Mouse (Mus musculus): Measurements from ENCODE around the gene Hapln3.

Gene Hapln3

DNA sequence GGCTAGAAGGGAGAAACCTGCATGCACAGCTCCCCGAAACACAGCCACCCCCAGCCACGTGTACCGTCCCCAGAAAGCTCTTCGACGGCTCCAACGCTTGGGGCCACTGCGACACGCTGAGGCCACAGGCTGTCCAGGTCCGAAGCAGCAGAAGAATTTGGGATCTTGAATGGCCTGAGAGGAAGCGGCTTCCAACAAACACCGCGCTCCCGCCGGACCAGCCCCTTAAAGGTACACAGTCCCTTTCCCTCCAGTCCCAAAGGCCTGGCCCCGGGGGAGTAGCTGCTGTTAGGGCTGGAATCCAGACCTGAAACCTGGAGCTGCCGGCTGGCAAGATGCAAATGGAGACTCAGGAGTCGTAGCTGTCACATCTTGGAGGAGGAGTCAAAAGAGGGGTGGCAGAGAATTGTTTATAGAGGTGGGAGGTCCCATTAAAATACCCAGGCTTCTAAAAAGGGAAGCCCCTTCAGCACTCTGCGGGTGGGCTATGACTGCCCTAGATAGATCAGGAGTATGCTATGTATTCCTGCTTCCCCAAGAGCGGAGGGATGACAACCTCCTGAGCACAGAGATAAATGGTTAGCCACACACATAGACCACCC, at the start of gene Hapln3:
TSS of gene Hapln3 (minus strand) at position 176 of the 602 bp plus-strand sequence.
- no peak for DNase-seq (ENCODE audit: low read depth, low spot score)

- no peak for DNase-seq (ENCODE audit: low read depth, low spot score)
These were observed 43.0 kb upstream of the Hapln3 start for GRCm38 (mm10) chr7:79173800-79174199.

DNA sequence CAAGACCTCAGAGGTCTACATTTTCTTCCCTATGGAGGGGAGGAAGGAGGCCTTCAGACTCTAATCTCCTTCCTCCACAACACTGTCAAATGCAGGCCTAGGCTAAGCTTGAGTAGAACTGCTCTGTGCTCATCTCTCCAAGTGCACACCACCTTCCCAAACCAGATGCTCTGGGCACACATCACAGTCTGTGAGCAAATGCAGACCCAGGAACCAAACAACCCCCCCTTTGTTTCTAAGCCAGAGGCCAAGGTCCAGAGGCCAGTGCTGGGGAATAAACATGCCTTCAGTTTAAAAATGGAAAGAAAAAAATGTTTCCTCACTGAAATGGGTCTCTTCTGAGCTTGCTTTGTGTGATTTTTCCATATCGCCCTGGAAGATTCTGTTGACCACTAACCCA, 41.0 kb upstream of the Hapln3 start:
- no peak for DNase-seq (ENCODE audit: low read depth, low spot score)

DNA sequence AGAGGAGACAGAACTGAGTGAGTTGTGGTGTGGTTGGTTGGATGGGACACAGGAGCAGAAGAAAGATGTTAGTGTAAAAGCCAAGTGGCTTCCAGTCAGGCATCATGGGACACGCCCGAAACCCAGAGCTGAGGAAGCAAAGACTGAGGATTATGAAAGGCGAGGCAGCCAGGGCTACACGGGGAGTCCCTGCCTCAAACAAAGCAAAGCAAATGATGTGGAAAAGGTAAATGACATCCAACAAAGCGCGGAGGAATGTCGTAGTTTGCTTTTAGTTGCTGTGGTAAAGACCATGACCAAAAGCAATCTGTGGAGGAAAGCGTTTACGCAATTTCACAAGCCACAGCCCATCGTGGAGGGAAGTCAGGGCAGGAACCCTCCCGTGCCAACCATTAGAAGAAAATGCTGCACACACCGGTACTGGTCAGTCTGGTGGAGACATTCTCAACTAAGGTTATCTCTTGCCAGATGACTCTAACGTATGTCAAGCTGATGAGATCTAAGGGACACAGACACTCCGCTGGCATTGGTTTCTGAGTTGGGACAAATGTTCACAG, 36.3 kb upstream of the Hapln3 start:
- no peak for DNase-seq (ENCODE audit: low read depth, low spot score)

DNA sequence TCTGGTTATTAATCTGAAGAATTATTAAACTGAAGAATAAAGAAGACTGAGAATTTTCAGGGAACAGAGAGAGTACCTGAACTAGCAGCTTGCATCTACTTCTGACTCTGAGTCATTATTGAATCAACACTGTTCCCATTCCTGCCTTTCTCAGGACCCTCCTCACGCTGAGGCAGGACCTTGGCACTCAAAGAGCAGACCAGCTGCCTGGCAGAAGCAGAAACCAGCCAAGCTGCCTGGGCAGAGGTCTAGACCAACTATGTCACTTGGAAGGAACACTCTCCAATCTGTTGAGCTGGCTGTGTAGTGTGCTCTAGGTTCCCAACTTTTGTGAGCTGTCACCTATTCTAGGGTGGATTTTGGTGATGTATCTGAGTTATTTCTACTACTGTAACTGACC, 28.6 kb upstream of the Hapln3 start:
- DNase-seq (ENCODE audit: low read depth, low spot score): no peak

GRCm38 (mm10) chr7:79149522-79149921, 18.7 kb upstream of the Hapln3 start:
- DNase-seq (ENCODE audit: low read depth, low spot score): no peak

DNA sequence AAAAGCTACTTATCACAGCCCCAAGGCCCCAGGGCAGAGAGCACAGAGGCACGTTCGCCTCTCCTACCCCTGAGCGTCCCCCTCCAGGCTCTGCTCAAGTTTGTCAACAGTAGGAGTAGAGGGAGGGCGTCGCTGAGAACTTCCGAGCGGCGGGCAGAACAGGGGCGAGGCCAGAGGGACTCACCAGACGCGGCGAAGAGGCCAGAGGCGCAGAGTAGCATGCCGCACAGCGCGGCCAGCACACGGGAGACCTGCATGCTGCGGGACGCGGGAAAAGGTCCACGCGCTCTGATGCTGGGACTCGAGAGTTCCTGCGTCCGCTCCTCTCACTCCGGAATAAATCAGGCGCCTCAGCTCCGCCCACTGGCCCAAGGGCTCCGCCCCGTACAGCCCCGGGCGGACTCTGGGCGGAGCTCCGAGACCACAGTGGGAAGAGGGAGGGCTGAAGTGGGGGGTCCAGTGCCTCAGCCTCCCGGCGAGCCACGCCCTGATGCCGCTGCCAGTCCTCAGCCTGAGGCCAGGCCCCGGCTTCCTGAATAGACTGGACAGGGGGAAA, 18.0 kb upstream of the Hapln3 start, which contains the start of gene Mfge8:
TSS of gene Mfge8 (minus strand) at position 350 of the 556 bp plus-strand sequence.
- DNase-seq (ENCODE audit: low read depth, low spot score): peak; percentile 68

- peak; percentile 12 for DNase-seq (ENCODE audit: low read depth, low spot score)
These were observed 17.3 kb upstream of the Hapln3 start for GRCm38 (mm10) chr7:79147931-79148653.

DNA sequence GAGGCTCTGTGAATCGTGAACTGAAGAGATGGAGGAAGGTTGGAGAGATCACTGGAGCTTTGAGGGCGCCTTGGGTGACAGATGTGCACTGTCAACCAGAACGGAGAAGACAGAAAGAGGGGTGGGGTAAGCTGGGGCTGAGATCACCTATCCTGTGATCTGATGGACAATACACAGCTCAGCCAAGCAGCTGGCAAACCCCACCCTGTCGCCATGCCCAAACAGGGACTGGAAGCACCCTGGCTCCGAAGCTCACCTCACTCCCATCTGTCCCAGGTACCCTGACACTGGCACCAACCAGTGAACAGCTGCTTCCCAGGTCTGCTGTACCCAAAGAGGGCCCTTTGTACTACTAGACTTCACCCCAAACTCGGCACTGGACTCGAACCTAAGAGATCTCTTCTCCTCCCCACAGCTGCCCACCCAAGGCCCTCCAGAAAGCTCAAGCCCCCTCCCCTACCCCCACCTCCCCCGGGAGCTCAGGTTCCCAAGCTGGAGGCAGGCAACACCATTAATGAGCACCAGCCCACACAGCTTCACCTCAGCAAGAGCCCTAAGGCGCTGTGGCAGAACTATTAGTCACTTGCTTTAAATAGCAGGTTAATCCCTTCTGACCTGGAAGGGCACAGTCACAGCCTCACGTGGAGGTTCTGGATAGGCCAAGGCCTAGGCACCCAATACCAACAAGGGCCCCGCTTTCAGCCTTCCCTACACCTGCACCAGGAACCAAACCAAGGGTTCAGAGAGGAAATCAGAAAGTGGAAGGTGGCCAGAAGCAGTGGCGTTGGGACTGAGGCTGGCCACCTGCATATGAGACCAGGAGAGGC, 16.4 kb upstream of the Hapln3 start:
- no peak for DNase-seq (ENCODE audit: low read depth, low spot score)

DNA sequence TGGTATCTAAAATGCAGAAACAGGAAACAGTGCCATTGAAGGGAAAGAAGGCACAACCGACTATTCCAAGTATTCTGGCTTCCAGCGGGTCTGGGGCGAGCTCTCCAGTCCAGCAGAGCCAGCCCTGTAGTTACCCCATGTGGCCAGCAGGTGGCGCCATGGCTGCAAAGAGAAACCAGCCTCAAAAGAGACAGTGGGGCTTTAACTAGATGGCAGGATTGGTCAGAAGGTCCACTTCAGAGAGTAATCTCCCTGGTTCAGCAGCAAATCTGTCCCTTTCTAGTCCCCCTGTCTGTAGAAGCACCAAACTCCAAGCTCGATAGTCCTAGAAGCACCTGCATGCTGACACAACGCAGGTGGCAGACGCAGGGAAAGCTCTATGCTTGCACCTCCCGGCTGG, 10.1 kb upstream of the Hapln3 start:
- DNase-seq (ENCODE audit: low read depth, low spot score): peak; percentile 75

- DNase-seq (ENCODE audit: low read depth, low spot score): no peak
These were observed 9.2 kb upstream of the Hapln3 start for GRCm38 (mm10) chr7:79139891-79140591.

DNA sequence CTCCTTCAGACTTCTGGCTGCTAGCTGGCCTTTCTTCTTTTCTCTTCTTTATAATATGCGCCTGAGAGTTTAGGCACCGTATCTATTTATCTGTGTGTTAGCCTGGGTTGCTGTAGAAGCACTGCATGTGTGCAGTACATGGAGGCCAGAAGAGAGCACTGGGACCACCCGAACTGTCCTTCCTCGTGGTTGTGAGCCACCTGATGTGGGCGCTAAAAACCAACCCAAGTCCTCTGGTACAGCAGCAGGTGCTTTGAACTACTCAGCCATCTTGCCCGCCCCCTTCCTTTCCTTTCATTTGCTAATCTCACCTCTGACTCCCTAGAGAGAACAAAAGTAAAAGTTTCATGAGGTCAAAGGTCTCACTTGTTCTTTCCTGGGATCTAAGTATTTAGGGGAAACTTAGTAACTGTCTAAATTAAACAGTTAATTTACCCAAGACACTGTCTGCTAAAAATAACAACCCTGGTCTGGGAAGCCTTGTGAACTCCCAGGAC, 8.6 kb upstream of the Hapln3 start:
- DNase-seq (ENCODE audit: low read depth, low spot score): no peak

- no peak for DNase-seq (ENCODE audit: low read depth, low spot score)
These were observed 2.6 kb upstream of the Hapln3 start for GRCm38 (mm10) chr7:79133391-79133790.

- DNase-seq (ENCODE audit: low read depth, low spot score): no peak
These were observed 433 bp downstream of the Hapln3 start for GRCm38 (mm10) chr7:79130385-79130784.

- no peak for DNase-seq (ENCODE audit: low read depth, low spot score)
These were observed 935 bp downstream of the Hapln3 start for GRCm38 (mm10) chr7:79129883-79130282.

GRCm38 (mm10) chr7:79123465-79123864, 7.4 kb downstream of the Hapln3 start:
- no peak for DNase-seq (ENCODE audit: low read depth, low spot score)

- DNase-seq (ENCODE audit: low read depth, low spot score): no peak
These were observed 17.0 kb downstream of the Hapln3 start for GRCm38 (mm10) chr7:79113848-79114247.

DNA sequence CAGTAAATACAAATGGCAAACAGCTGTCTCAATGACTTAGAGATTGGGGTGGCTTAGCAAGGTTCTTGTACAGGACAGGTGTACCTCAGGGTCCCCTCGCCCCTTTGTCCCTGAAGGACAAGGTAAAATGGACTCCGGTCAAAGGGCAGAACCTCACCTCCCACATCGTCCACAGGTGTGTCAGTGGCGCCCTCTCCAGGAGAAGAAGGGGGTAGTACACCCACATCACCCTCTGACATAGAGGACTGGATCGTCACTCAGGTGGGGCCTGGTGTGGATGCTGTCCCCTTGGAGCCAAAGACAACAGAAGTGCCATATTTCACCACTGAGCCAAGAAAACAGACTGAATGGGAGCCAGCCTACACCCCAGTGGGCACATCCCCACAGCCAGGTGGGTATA, 34.3 kb downstream of the Hapln3 start:
- DNase-seq (ENCODE audit: low read depth, low spot score): no peak

DNA sequence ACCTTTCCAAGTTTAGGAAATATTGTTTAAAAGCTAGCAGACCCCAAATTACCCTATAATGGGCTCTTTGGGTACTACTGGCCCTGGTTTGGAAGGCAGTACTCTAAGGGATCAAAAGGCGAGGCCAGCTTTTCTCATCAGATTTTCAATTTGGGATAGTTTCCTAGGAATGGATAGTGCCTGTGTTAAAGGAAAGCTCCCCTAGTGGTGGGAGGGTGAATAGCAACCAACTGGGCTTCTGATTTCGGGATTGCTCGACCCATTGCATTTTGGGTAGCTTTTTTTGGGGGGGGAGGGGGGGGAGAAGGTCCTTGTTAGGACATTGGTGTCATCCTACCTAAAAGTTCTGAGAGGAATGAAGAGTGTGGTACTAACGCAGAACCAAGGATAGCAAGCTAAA, 41.7 kb downstream of the Hapln3 start:
- DNase-seq (ENCODE audit: low read depth, low spot score): peak; percentile 26

GRCm38 (mm10) chr7:79080572-79081399, 50.0 kb downstream of the Hapln3 start:
- DNase-seq (ENCODE audit: low read depth, low spot score): peak; percentile 66
